ENCODE assay signal across 14 mouse cellular contexts in the genomic region with DNA sequence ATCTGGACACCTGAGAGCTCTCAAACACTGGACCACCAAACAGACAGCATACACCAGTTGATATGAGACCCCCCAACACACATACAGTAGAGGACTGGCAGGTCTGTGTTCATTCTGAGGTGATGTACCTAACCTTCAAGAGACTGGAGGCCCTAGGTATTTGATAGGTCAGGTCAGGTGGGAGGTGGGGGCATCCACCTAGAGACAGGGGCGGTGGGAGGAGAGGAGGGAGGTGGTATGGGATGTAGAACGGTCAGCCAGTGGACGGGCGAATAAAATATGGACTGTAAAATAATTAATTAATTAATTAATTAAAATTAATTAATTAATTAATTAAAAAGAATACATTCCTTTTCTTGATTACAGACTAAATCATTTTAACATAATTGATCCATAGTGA.
"Had no signal": no experiment of that assay in that cellular context is flagged by ENCODE, and none has a peak within 500 bp of the region (broad histone marks: within the 10 kb centered on the region; RNA-seq: fewer than 3 reads in every experiment).

No protein-coding gene starts in this region.

- DNase-seq: kidney, adult 11 months; kidney, adult 8-10 months; kidney, postnatal 10 days; kidney, postnatal 36 days; layer of hippocampus, postnatal 36 days; liver, embryonic 13.5 days; lung, adult 2 months; lung, postnatal 14 days; lung, postnatal 4 days; midbrain, embryonic 14.5 days; thymus, adult 18-20 months; thymus, postnatal 36 days had no signal

- H3K27ac ChIP-seq: kidney, embryonic 15.5 days; left cerebral cortex, adult 2 months; liver, embryonic 13.5 days had no signal

- H3K4me2 ChIP-seq: kidney, embryonic 15.5 days; liver, embryonic 13.5 days had no signal

- H3K4me3 ChIP-seq: kidney, embryonic 15.5 days; left cerebral cortex, adult 2 months; liver, embryonic 13.5 days had no signal

- H3K27me3 ChIP-seq: kidney, embryonic 15.5 days; liver, embryonic 13.5 days had no signal

- H3K9me3 ChIP-seq: kidney, embryonic 15.5 days; liver, embryonic 13.5 days had no signal

- H3K4me1 ChIP-seq: kidney, embryonic 15.5 days; liver, embryonic 13.5 days had no signal

- H3K36me3 ChIP-seq: kidney, embryonic 15.5 days; liver, embryonic 13.5 days had no signal

- H3K9ac ChIP-seq: kidney, embryonic 15.5 days; liver, embryonic 13.5 days had no signal
